Mouse (Mus musculus): Measurements from ENCODE around the gene Plcb1. TPM values are rescaled to one million over a fixed set of nuclear protein-coding genes. Genes with fewer than 3 reads are reported as not detected.
"Not testable (repeated sequence)": the region's sequence is repeated elsewhere in the genome, so short reads cannot be mapped to it uniquely, and the experiment has no call there.

Plcb1 gene
- polyA plus RNA-seq, 1 experiment, result 0.46 TPM

- TF ChIP-seq GATA1 (IDR thresholded peaks at IDR 0.05; ENCODE audit: borderline replicate concordance, low read length), result no peak
- Histone ChIP-seq H3K9me3 (no peaks in the 10 kb centered on the region), H3K36me3 (replicated peaks; ENCODE audit: low read length) (no peaks in the 10 kb centered on the region), H3K4me1 (peaks cover 4% of the 10 kb centered on the region), H3K27me3 (replicated peaks) (no peaks in the 10 kb centered on the region), H3K4me3 (replicated peaks) (no peak overlapping the region)
Measured at GRCm38 (mm10) chr2:135356311-135356710, 570.4 kb downstream of the Plcb1 start.

DNA sequence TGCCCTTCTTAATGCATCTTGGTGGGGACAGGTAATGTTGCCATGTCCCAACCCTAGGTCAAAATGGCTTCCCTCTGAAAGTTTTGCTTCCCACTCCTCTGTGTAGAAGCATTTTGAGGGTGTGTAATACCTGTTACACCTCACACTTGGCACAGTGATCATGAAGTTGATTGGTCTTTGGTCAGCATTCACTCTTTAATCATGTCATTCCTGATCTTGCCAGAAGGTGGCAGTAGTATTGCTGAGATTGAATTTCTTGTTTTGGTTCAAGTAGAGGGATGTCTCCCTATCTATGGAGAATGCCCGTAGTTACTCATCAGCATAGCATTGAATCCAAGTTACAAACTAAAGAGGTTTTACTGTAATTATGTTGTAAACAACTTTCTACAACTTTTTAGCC is 575.9 kb downstream of the Plcb1 start:
- peaks cover 4% of the 10 kb centered on the region for H3K4me1 ChIP-seq
- no peaks in the 10 kb centered on the region for H3K27me3 ChIP-seq (replicated peaks)
- H3K4me3 ChIP-seq (replicated peaks), result no peak overlapping the region
- H3K36me3 ChIP-seq (replicated peaks; ENCODE audit: low read length), result no peaks in the 10 kb centered on the region
- H3K9me3 ChIP-seq, result no peaks in the 10 kb centered on the region
- no peak for TF ChIP-seq FLI1 (IDR thresholded peaks at IDR 0.05; ENCODE audit: low read length)
- TF ChIP-seq GATA1 (IDR thresholded peaks at IDR 0.05; ENCODE audit: borderline replicate concordance, low read length), result no peak

- no peak for TF ChIP-seq GATA1 (IDR thresholded peaks at IDR 0.05; ENCODE audit: borderline replicate concordance, low read length)
- TF ChIP-seq FLI1 (IDR thresholded peaks at IDR 0.05; ENCODE audit: low read length), result no peak
- no peaks in the 10 kb centered on the region for H3K36me3 ChIP-seq (replicated peaks; ENCODE audit: low read length)
- H3K4me1 ChIP-seq, result peaks cover 4% of the 10 kb centered on the region
- H3K9me3 ChIP-seq, result no peaks in the 10 kb centered on the region
- no peak overlapping the region for H3K4me3 ChIP-seq (replicated peaks)
- H3K27me3 ChIP-seq (replicated peaks), result no peaks in the 10 kb centered on the region
Measured at GRCm38 (mm10) chr2:135362948-135363347, 577.1 kb downstream of the Plcb1 start.

- Histone ChIP-seq H3K4me1 (no peaks in the 10 kb centered on the region), H3K36me3 (replicated peaks; ENCODE audit: low read length) (no peaks in the 10 kb centered on the region), H3K4me3 (replicated peaks) (no peak overlapping the region), H3K27me3 (replicated peaks) (peaks cover 2% of the 10 kb centered on the region), H3K9me3 (no peaks in the 10 kb centered on the region)
- no peak for TF ChIP-seq FLI1 (IDR thresholded peaks at IDR 0.05; ENCODE audit: low read length)
- TF ChIP-seq GATA1 (IDR thresholded peaks at IDR 0.05; ENCODE audit: borderline replicate concordance, low read length), result no peak
Measured at GRCm38 (mm10) chr2:135370259-135370835, 584.5 kb downstream of the Plcb1 start.

DNA sequence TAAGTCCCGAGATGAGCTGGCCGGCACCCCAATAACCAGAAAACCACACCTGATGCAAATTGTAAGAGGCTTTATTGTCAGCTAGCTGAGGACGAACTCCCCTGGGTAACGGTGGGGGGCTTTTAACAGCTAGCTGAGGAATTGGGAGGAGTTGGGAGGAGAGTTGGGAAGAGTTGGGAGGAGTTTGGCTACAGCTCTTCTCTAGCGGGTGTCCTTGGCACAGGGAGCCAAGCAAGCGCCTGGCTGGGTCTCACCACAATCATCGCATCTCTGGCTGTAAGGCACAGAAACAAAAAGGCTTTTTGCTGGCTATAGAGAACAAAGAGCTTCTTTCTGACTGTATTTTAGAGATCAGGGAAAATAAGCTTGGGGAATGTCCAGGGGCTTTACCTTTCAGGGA is 594.9 kb downstream of the Plcb1 start:
- not testable (repeated sequence) for H3K4me1 ChIP-seq; H3K4me3 ChIP-seq (replicated peaks); H3K27me3 ChIP-seq (replicated peaks); H3K9me3 ChIP-seq; H3K36me3 ChIP-seq (replicated peaks; ENCODE audit: low read length)

DNA sequence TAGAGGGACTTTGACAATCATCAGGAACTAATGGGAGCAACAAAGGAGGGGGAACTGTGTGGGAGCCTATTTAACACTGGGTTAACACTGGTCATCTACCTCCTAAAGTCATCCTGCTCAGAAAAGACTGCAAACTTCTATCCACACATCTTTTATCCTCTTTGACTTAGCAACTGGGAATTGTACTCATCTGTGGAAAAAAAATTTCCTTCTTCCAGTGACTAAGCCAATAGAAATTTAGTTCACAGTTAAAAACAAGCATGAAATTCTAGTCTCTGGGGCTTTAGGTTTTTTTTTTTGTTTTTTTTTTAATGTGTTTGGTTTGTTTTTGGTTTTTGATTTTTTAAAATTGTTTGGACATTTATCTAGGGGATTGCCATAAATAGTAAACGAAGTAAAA is 595.5 kb downstream of the Plcb1 start:
- TF ChIP-seq FLI1 (IDR thresholded peaks at IDR 0.05; ENCODE audit: low read length) (no peak), GATA1 (IDR thresholded peaks at IDR 0.05; ENCODE audit: borderline replicate concordance, low read length) (no peak)

GRCm38 (mm10) chr2:135387990-135388389 is 602.1 kb downstream of the Plcb1 start:
- H3K4me3 ChIP-seq (replicated peaks), result no peak overlapping the region
- H3K9me3 ChIP-seq, result no peaks in the 10 kb centered on the region
- H3K27me3 ChIP-seq (replicated peaks), result no peaks in the 10 kb centered on the region
- H3K36me3 ChIP-seq (replicated peaks; ENCODE audit: low read length), result no peaks in the 10 kb centered on the region
- H3K4me1 ChIP-seq, result peaks cover 9% of the 10 kb centered on the region; the same call in 1 of the 2 replicates
- TF ChIP-seq FLI1 (IDR thresholded peaks at IDR 0.05; ENCODE audit: low read length), result no peak
- TF ChIP-seq GATA1 (IDR thresholded peaks at IDR 0.05; ENCODE audit: borderline replicate concordance, low read length), result no peak

More for the DNA sequence above, 595.5 kb downstream of the Plcb1 start:
- Histone ChIP-seq H3K9me3 (no peaks in the 10 kb centered on the region), H3K36me3 (replicated peaks; ENCODE audit: low read length) (no peaks in the 10 kb centered on the region), H3K4me1 (no peaks in the 10 kb centered on the region), H3K27me3 (replicated peaks) (no peaks in the 10 kb centered on the region), H3K4me3 (replicated peaks) (no peak overlapping the region)

DNA sequence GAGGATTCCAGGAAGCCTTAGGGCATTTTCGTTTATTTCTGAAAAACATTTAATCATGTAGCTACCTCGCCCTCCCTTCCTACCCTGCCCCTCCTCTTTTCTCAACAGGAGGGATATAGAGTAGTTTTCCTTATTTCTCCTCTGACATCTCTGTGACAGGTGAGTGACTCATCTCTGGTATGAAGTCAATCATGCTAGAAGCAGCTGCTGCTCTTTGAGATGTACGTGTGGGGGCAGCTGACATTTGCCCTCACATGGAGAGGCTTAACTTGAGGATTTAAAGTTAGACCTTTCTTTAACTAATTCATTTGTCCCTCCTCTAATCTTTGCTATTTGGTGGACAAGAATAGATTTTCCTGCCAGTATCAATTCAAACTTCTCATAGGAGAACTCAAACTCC is 608.8 kb downstream of the Plcb1 start:
- Histone ChIP-seq H3K4me1 (peaks cover 9% of the 10 kb centered on the region; the same call in 1 of the 2 replicates), H3K36me3 (replicated peaks; ENCODE audit: low read length) (no peaks in the 10 kb centered on the region), H3K9me3 (0 out of 2 replicates have a peak, but pooled peaks cover 3% of the 10 kb centered on the region), H3K4me3 (replicated peaks) (no peak overlapping the region), H3K27me3 (replicated peaks) (no peaks in the 10 kb centered on the region)
- TF ChIP-seq FLI1 (IDR thresholded peaks at IDR 0.05; ENCODE audit: low read length), result no peak
- TF ChIP-seq GATA1 (IDR thresholded peaks at IDR 0.05; ENCODE audit: borderline replicate concordance, low read length), result no peak

- no peaks in the 10 kb centered on the region for H3K36me3 ChIP-seq (replicated peaks; ENCODE audit: low read length)
- no peaks in the 10 kb centered on the region for H3K27me3 ChIP-seq (replicated peaks)
Measured at GRCm38 (mm10) chr2:135396375-135396774, 610.5 kb downstream of the Plcb1 start.

DNA sequence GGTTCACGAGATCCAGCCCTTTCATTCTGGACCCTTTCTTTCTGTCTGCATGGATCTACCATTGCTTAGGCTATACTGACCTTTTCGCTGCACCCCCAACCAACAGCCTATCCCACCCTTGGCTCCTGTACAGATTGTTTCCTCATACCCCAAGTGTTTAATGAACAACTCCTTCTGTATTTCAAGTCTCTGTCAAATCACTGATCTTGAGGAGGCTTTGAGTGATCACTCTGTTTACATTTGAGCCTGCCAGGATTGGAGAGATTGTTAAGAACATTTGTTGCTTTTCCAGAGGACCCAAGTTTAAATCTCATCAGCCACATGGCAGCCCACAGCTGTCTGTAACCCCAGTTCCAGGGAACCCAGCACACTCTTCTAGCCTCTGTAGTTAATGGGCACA is 612.1 kb downstream of the Plcb1 start:
- H3K4me1 ChIP-seq, result no peaks in the 10 kb centered on the region
- H3K4me3 ChIP-seq (replicated peaks), result no peak overlapping the region
- TF ChIP-seq GATA1 (IDR thresholded peaks at IDR 0.05; ENCODE audit: borderline replicate concordance, low read length), result no peak
- no peak for TF ChIP-seq FLI1 (IDR thresholded peaks at IDR 0.05; ENCODE audit: low read length)
- H3K36me3 ChIP-seq (replicated peaks; ENCODE audit: low read length), result no peaks in the 10 kb centered on the region
- H3K9me3 ChIP-seq, result 0 out of 2 replicates have a peak, but pooled peaks cover 3% of the 10 kb centered on the region
- H3K27me3 ChIP-seq (replicated peaks), result no peaks in the 10 kb centered on the region

More at GRCm38 (mm10) chr2:135396375-135396774, 610.5 kb downstream of the Plcb1 start:
- TF ChIP-seq FLI1 (IDR thresholded peaks at IDR 0.05; ENCODE audit: low read length), result no peak
- TF ChIP-seq GATA1 (IDR thresholded peaks at IDR 0.05; ENCODE audit: borderline replicate concordance, low read length), result no peak
- Histone ChIP-seq H3K4me1 (no peaks in the 10 kb centered on the region), H3K4me3 (replicated peaks) (no peak overlapping the region), H3K9me3 (0 out of 2 replicates have a peak, but pooled peaks cover 3% of the 10 kb centered on the region)

- no peaks in the 10 kb centered on the region for H3K36me3 ChIP-seq (replicated peaks; ENCODE audit: low read length)
- H3K4me3 ChIP-seq (replicated peaks), result no peak overlapping the region
- H3K9me3 ChIP-seq, result 0 out of 2 replicates have a peak, but pooled peaks cover 3% of the 10 kb centered on the region
- H3K27me3 ChIP-seq (replicated peaks), result no peaks in the 10 kb centered on the region
- H3K4me1 ChIP-seq, result no peaks in the 10 kb centered on the region
- TF ChIP-seq GATA1 (IDR thresholded peaks at IDR 0.05; ENCODE audit: borderline replicate concordance, low read length) (no peak), FLI1 (IDR thresholded peaks at IDR 0.05; ENCODE audit: low read length) (no peak)
Measured at GRCm38 (mm10) chr2:135399760-135400159, 613.9 kb downstream of the Plcb1 start.

All from megakaryocyte, embryonic 14.5 days (primary cell).